Mouse (Mus musculus) gastrocnemius, postnatal 10 days (tissue): ENCODE measurements at regions not wholly inside any gene's neighbourhood (a gene's known extent, or its start where the extent isn't known, plus 50 kb on each side); places are given as distances from the start of the nearest gene placed in this dataset.
A peak's percentile ranks its signal among the peaks of the same experiment; 100 is the strongest.

Experiments
- DNase-seq: peaks from one replicate; pipeline ENCODE4 v3.0.0; 2021; ENCODE audit warnings: mixed read lengths

DNA sequence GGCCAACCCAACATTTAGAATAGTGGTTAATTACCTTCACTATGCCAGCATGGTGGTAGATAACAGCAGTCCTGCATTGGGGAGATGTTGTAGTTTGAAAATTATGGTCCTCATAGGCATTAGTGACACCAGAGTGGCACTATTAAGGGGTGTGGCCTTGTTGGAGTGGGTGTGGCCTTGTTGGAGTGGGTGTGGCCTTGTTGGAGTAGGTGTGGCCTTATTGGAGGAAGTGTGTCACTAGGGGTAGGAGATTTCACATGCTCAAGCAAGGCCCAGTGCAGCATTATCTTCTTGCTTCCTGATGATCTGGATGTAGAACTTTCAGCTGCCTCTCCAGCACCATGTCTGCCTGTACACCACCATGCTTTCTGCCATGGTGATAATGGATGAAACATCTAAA lies 225.3 kb upstream of the Gadl1 start:
- DNase-seq = no peak

DNA sequence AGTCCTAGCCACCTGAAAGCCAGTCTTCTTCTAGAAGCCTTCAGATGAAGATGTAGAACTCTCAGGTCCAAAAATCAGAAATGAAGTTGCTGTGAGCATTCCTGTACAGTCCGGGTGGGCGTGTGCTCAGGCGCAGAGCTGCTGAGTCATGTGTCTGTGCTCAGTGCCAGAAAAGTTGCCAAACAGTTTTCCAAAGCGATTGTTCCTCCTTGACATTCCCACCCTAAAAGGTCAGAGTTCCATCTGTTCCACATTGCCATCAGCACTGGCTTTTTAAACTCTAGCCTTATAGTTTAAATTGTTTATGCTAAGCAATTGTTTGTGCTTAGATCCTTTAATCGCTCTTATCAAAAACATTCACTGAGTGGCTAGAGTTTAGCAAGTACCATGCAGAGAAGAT lies 222.7 kb upstream of the Gadl1 start:
- no peak for DNase-seq

DNA sequence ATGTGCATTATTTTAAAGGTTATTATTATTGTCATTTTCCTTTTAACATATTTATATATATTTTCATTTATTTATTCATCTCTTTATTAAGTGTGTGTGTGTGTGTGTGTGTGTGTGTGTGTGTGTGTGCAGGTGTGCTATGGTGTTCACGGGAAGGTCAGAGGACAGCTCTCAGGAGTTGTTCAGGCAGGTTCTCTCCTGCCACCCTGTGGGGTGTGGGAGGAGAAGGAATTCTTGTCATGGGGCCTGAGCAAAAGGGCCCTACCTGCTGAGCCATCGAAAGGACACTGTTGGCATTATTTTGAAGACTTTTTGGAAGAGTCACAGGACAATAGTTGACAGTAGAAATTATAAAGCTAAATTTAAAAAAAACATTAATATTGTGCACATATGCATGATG lies 216.4 kb upstream of the Gadl1 start:
- DNase-seq = no peak

DNA sequence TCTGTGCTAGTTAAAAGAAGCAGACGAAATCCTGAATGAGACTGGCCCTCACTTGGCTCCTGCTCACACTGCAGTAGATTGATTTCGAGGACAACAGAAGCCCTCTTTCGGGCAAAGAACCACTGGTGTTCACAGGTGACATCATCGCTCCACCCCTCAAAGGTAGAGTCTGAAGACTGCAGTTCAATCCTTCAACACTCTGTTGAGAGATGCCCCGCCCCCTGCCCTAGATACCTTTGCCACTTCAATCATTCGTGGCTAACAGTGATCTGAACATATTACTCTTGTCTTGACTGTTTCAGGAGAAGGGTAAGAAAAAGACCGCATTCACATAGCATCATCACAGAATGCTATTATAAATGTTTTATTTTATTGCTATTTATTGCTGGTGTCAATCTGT lies 205.5 kb upstream of the Gadl1 start:
- DNase-seq = no peak

DNA sequence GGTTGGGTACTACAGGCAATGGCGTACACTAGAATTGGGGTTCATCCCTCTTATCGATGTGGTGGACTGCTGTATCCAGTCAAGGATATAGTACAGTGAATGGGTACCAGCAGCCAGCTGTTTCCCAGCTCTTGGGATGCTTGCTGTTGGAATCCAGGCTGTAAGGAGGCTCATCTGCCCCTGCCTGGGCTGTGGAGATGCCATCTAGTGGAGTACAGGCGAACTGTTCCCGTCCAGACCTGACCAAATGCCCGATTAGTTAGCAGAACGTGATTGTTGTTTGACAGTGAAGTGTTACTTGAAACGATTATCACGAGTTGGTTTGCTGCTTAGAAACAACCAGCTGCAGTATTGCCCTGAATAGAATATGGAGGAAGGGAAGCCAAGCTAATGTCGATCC lies 205.0 kb upstream of the Gadl1 start:
- peak; percentile 54 for DNase-seq

DNA sequence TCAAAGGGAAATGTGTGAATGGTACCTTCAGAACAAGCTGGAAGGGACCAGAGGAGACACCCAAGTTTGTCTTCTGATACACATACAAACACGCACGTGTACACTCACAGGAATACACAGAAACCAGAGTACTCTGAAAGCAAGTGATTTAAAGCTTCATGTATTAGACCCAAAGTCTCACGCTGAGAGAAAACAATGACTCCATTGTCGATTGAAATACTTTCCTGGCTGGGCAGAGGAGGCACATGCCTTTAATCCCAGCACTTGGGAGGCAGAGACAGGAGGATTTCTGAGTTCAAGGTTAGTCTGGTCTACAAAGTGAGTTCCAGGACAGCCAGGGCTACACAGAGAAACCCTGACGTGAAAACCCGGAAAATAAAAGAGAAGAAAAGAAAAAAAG lies 203.5 kb upstream of the Gadl1 start:
- DNase-seq = no peak

DNA sequence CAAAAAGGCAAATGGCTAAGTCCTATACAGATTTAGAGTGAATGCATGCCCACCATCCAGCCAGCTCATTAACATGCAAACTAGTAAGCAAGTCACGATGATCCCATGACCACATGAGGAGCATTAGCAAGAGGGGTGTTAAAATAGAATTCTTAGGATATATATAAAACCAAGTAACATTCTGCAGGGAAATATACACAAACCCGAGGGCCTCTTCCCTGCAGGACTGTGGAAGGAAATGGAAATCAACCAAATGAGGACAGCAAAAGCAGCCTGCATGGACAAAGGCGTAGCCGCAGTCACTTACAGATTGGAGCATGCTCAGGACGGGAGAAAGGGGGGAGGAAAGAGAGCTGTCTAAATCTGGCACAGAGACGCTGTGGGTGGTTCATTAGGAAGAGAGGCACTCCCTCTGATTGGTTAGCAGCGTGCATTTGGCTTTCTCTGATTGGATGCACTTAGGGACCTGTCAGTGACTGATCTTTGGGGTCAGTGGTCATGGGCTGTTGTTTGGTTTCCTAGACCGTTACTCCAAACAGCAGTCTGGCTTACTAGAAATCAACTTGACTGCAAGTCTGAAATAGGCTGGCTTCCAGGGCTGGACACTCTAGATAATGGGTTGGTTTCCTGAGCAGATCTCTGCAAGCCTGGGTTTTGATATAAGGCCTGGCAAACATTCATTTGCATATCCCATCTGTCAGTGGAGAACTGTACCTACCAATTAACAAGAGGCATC lies 200.9 kb upstream of the Gadl1 start:
- no peak for DNase-seq

DNA sequence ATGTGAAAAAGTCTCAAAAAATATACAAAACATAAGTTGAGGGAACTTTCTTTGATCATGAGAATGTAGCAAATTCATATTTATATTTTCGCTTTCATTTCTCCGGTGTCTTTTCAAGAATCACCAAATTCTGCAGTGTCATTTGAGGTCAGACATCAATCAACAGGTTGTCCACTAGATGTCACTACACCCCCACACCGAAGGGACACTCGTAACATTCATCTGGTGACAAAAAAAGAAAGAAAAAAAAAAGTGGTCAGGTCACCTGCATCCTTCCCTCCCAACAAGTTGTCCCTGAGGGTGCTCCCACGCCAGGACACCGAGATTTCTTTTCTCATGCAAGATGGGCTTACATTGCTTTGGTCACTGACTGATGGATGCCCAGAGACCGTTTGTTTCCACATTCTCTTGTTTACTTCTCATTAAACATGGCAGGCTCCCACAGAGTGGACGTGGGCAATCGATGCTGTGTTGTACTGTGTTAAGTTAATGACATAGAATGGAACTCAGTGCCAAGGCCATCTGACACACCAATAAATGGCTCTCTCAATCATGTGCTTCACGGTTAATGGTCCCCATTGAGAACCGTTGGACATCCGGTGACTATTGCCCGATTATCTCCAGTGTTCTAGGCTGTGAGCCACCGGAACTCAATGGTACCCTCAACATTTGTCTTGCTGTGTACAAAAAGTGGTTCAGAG lies 199.1 kb upstream of the Gadl1 start:
- DNase-seq = peak; percentile 37

DNA sequence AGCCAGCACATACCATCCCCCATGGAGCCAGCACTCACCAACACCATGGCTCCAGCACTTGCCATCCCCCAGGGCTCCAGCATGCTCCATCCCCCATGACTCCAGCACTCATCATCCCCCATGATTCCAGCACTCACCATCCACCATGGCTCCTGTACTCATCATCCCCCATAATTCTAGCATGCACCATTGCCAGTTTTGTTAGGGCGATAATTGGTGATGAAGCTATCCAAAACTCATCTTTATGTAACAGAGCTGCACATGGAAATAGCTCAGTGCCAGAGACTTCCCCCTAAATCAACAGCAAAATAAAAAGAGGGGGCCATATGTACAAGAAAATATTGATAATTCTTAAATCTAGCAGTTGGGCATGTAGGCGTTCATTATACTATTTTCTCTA lies 188.9 kb upstream of the Gadl1 start:
- no peak for DNase-seq

DNA sequence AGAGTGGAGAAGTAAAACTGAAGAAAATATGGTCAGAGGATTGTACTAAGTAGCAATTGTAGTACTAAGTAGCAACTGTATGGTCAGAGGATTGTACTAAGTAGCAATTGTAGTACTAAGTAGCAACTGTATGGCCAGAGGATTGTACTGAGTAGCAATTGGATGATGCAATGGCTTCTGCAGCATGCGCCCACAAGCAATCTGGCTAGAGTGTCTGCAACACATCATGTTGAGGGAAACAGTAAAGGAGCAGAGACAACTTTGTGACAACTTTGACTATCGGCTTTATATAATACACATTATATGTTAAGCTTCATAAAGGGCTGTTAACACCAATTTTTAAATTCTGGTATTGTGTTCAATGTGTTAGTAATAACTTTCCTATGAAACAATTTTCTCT lies 188.4 kb upstream of the Gadl1 start:
- no peak for DNase-seq

DNA sequence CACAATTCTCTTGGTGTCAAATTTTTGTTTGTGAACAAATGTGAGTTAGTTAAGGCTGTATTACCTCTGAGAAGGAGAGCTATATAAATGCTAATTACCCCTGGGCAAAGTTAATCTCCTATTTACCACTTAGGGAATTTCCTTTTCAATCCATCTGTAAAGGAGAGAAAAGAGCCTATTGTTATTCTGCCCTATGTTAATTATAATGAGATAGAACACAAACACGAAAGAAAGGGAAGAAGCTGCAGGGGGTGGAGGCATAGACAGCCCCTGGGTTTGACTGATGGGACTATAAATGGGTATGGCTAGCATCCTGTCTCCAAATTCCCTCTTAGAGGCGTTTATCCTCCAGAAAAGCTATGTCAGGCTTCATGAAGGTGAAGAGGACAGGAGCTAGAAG lies 185.2 kb upstream of the Gadl1 start:
- DNase-seq = no peak

DNA sequence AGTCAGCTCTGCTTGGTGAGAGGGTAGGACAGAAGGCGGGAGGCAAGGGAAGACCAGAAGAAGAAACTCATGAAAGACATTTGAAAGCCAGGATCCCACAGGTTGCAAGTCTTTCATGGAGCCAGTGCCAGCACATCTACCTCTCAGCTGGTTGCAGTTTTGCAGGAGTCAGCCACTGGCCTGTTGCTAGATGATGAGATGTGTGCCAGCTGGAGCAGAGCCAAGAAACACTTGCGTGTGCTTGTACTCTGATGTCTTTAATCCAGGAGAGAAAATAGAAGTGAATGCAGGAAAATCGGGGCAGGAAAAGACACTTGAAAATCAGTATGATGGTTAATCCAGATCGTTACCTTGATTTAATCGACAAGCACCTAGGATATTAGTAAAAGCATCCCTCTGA lies 181.9 kb upstream of the Gadl1 start:
- DNase-seq = peak; percentile 24

DNA sequence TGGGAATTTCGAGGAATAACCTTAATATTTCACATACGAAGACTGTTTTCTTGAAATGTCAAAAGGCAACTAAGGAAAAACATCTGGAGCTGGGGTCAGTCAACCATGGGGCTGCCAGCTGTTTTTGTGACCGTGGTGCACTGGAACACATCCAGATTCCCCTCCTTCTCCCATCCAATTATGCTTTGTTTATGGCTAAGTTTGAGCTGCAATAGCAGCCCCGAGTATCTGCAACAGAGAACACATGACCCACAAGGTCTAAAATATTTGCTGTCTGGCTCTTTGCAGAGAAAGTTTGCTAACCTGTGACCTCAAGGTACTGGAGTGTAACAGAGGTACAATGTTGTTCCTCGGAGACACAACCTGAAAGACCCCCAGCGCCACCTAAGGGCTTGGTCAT lies 177.7 kb upstream of the Gadl1 start:
- DNase-seq = no peak

DNA sequence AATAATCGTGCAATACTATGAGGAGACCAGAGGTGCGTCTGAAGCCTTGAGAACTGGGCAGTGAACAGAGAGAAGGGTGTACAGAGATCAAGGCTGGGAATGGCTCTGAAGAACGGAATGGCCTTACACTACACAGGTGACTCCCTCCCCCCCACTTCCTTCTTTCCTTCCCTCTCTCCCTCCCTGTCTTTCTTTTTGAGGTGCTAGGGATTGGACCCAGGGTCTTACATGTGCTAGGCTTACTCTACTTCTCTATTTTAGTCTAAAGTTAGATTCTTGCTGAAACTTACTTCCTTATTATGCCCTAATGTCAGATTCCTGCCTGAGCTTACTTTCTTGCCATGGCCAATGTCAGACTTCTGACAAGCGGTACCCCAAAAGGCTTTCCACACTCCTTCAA lies 176.2 kb upstream of the Gadl1 start:
- no peak for DNase-seq

DNA sequence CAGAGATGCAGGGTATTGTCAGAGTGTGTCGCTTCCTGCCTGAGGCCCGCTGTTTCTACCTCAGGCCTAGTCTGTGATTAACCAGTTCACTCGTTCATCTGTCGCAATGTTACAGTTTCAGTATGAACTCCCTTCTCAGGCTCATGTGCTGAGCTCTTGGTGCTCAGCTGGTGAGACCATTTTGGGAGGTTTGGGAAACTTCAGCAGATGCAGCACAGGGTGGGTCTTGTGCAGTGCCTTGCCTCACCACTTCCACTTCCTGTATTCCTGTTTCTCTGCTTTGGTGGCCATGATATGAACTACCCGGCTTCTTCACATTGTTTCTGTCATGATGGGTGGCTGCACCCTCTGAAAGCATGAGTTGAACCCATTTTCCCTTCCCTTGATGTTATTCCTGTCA lies 169.3 kb upstream of the Gadl1 start:
- DNase-seq = no peak

DNA sequence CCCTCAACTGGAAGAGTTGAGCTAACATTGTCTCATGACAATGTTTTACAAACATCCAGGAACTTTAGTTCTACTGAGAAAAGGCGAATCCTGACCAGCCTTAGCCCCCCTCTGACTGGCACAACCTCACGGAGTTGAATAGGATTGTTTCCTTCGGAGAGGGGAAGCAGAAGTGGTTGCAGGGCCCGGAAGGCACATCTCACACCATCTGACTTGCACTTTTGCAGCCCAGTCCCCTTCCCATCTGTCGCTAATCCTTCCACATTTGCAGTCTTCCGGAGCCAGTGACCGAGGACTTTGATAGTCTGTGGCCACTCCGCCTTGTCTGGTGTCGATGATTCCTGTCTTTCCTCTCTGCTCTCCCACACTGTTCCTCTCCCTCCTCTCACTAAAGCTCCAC lies 162.8 kb upstream of the Gadl1 start:
- no peak for DNase-seq

DNA sequence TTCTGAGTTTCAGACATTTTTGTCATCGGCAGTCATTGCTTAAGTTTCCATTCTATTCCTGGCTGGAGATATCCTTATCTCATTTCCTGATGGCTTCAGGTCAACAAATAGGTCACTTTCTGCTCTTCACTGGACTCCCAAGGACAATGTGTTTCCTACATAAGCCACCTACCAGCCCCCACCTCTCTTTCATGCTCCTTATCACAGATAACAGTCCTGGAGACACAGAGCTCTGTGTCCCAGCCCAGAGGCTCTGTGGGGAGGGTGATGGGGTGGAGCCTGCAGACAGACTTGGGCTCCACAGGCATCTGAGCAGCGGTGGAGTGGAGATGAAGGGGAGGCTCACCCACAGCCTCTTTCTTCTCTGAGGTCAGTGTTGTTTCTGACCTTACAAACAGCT lies 148.8 kb upstream of the Gadl1 start:
- DNase-seq = no peak

DNA sequence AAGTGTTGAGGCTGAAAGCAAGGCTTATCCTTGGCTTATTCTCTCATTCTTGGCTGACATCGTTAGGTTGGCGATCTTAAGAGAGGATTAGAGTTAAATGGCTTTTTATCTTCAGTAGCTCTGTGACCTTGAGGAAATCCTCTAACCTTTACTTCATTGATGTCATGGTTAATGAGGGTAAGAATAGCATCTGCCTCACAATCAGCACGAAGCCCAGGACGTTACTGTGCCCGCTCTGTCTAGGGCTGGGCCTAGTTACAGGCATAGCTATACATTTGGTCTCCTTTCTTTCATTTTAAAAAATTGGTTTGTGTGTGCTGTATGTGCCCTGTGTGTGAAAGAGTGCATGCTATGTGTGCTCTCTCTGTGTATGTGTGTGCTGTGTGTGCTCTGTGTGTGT lies 145.1 kb upstream of the Gadl1 start:
- DNase-seq = no peak

DNA sequence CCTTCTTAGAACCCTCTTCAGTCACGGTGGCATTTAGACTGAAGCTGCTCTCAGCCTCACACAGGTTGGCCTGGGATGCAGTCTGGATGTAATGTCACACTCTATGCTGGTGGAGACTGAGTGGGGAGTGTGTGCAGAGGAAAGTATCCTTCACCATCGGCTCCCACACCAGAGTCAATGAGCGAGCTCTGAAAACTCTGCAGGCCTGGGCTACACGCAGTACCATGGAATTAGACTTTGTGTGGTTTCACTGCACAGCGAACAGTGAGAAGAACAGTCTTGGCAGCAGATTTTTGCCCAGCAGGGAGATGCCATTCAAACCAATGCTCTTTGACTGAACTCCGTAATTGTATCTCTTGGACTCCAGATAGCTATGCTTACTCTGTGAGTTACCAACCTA lies 142.8 kb upstream of the Gadl1 start:
- no peak for DNase-seq

DNA sequence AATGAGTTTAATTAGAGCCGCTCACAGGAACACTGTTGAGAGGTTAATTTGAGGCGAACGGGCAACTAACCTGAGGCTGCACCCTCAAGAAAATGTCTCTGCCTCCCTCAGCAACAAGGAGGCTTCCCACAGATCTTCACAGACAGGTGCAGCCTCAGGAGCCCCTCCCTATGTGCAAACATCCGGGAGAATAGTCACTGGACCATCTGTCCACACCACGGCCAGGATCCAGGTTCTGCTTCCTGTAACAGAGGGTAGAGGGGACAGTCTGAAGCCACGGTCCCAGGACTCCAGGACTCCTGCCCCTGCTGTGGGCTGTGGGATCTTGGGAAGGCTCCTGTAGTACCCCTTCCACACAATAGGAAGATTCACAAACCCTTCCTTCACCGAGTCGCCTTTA lies 134.1 kb upstream of the Gadl1 start:
- no peak for DNase-seq

DNA sequence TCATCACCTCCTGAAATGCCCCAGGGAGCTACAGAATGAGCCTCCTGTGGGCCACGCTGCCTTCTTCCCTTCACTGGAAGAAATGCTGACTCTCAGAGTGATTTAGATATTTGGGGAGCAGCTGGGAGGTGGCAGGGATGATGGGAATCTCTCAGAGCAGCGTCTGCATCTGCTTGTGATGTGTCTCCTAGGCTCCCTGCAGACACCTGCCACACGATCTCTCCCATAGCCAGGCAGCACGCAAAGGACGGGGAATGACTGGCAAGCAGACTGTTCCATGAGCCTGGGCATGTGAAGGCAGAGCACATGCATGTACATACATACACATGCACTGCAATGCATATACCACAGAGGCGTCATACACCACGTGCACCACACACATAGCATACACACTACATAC lies 133.4 kb upstream of the Gadl1 start:
- no peak for DNase-seq

DNA sequence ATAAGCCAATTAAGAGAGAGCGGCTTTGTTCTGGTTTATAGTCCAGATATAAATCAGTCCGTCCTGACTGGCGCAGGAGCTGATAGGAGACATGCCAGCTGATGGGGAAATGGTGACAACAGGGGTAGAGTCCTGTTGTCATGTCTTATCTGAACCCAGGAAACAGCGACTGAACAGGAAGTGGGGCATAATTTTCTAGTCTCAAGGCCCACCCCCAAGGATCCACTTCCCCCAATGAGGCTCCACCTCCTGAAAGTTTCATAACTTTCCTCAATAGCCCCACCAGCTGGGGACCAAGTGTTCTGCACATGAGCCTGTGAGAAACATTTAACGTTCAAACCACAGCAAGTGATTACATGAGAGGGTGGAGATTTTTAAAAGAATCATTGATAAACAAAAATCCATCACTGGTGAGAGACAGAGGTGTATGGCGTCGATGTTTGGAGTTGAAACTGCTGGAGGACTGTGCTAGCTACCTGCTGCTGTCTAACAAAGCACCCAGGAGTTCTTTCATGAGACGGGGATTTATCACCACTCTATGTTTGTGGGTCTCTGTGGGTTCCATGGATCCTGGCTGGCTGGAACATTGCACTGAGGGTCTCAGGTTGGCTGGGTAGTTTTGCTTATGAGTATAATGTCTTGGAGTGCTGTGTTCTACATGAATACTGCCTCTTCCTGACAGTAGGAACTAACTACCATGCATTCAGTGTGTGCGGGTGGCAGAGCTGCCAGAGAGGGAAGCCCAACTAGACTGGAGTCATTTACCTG lies 132.0 kb upstream of the Gadl1 start:
- no peak for DNase-seq

DNA sequence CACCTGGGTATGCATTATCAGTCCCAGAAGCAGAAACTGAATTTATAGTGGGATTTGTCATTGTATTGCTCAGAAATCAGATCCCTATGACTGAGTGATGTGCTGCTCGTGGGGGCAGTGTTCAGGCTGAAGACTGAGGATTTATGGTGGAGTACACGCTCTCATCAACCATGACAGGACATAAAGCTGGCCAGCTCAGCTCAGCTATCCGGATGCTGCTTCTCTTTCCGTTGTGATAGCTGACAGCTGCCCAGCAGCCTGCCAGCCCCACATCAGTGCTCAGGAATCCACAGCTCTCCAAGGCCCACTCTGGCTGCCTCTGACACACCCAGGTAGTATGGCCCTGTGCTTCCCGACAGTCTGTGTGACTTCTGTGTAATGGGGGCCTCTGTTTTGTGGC lies 130.4 kb upstream of the Gadl1 start:
- DNase-seq = no peak

DNA sequence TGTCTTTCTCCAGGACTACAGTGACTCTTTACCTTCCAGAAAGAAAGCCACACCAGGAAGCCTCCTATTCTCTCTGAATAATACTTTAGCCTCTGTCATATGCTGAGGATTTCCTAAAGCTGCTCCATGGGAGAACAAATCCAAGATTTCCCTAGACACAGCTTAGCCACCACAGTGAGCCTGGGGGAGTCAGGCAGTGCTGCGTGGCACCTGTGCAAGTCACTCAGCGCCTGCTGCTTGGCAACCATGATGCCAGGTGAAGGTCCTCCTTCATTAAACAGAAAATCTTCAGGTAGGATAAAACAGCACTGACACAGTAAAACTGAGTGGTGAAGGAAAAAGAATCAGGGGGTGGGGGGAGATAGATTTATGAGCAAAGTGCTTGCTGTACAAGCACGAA lies 109.9 kb upstream of the Gadl1 start:
- no peak for DNase-seq
